Mouse (Mus musculus): ENCODE measurements around the gene Faap20.
A peak's percentile ranks its signal among the peaks of the same experiment; 100 is the strongest.

DNA sequence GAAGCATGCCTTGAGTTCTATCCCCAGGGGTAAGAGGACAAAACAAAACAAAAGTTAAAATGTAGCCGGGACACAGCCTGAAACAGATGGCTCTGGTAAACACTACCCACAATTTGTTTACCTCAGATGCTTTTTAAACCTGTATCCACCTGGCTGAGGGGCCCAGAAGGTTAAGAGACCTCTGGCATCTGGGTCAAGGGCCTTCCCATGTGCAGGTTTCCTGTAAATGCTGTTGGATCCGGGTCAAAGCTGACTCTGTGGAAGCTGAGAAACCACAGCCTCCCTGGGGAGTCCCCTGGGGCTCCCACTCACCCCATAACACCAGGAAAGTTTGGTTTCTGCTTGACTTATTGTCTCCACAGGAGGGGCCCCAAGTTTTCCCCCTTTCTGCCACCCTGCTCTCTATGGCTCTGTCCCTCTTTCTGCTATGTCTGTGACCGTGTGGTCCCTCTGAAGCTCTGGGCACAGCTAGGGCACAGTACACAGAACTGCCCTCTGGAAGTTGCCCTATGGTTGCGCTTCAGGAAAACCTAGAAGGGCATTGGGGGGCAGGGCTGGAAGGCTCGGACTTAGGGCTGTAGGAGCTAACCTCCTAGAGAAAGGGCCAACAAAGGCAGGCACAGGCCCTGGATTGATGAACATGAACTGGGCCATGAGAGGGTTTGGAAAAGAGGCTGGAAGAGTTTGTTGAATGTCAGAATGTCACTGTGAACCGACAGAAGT is 3.7 kb upstream of the Faap20 start:
- TF ChIP-seq EP300 (IDR thresholded peaks at IDR 0.05; ENCODE audit: low read length) (peak; percentile 71), SIN3A (IDR thresholded peaks at IDR 0.05; ENCODE audit: low read length) (no peak), CTCF (conservative IDR thresholded peaks at IDR 0.05 in 1 of 2, IDR thresholded peaks at IDR 0.05 in 1 of 2; ENCODE audit: low read depth in 2 of 2, low read length in 2 of 2) (no peak), MAX (IDR thresholded peaks at IDR 0.05; ENCODE audit: low read length) (no peak), POLR2A (IDR thresholded peaks at IDR 0.05; ENCODE audit: low read depth, low read length) (no peak), KAT2A (IDR thresholded peaks at IDR 0.05; ENCODE audit: insufficient replicate concordance, low read length) (no peak), ZC3H11A (IDR thresholded peaks at IDR 0.05; ENCODE audit: low read depth, low read length) (no peak)
